8 mouse cellular contexts compared by ENCODE assay signal in genomic region chr11:94160443-94161266, GRCm38 (mm10). TPM values are rescaled to one million over a fixed set of nuclear protein-coding genes. Genes with fewer than 3 reads are reported as not detected.
DNase-seq lines count a peak whose midpoint lies in the region; ATAC-seq lines count a peak whose summit lies in the region.

No protein-coding gene starts in this region.

- H3K27ac ChIP-seq in hindbrain, embryonic 16.5 days (ENCODE audit: low read depth, low read length): peak overlapping the region; percentile 98

- DNase-seq in WW6 (ENCODE audit: low read depth, low spot score): peak; percentile 87
- peak; percentile 98 for DNase-seq in cerebellum, postnatal 10 days
- peak; percentile 85 to 88 for DNase-seq in frontal cortex, postnatal 25 days (ENCODE audit: low spot score in 2 of 2)
- DNase-seq in layer of hippocampus, postnatal 36 days: peak; percentile 95
- DNase-seq in lung, postnatal 14 days: peak; percentile 79
- peak; percentile 64 for DNase-seq in retina, adult 2 months (ENCODE audit: low read depth, low spot score)
- no peak for DNase-seq in spleen, postnatal 10 days (ENCODE audit: low spot score in 2 of 2)

- H3K4me3 ChIP-seq in hindbrain, embryonic 16.5 days (ENCODE audit: low read length): peak overlapping the region; percentile 23

- peak overlapping the region; percentile 51 for H3K4me2 ChIP-seq in hindbrain, embryonic 16.5 days (ENCODE audit: low read length)

- H3K36me3 ChIP-seq in hindbrain, embryonic 16.5 days (ENCODE audit: control insufficient read depth, insufficient read depth, low read length): no peaks in the 10 kb centered on the region

- no peaks in the 10 kb centered on the region for H3K9me3 ChIP-seq in hindbrain, embryonic 16.5 days (ENCODE audit: control insufficient read depth, low read length)

- 2% methylated on average over 23 of the region's 23 CpGs for WGBS in hindbrain, embryonic 16.5 days

- peak overlapping the region; percentile 65 for H3K9ac ChIP-seq in hindbrain, embryonic 16.5 days (ENCODE audit: low read depth, low read length)

- ATAC-seq in hindbrain, embryonic 16.5 days: peak; percentile 96

- H3K4me1 ChIP-seq in hindbrain, embryonic 16.5 days (ENCODE audit: control insufficient read depth, insufficient read depth, low read depth, low read length): peaks cover 29% of the 10 kb centered on the region

- H3K27me3 ChIP-seq in hindbrain, embryonic 16.5 days (replicated peaks; ENCODE audit: control insufficient read depth, insufficient read depth, low read length): no peaks in the 10 kb centered on the region

RNA-seq across cellular contexts. Expression of gene Tob1, which starts 50.6 kb away (rescaled TPM):
- polyA plus RNA-seq in hindbrain, embryonic 16.5 days (2015; fragmentation: Nextera tagmentation; extraction: Ambion mirVana): 29.1 and 29.2 TPM in 2 replicates
- 10 to 100 TPM; 37.5 to 37.7 TPM for total RNA-seq in layer of hippocampus, postnatal 36 days (2021)

Comparison
In these comparisons a context has a peak if more than half of its experiments do, and no peak if none do; other contexts are left out.
1. DNase-seq: peak in WW6 (single experiment), cerebellum, postnatal 10 days (2 of 2), frontal cortex, postnatal 25 days (2 of 2), layer of hippocampus, postnatal 36 days (2 of 2), lung, postnatal 14 days (single experiment) and retina, adult 2 months (single experiment); none in spleen, postnatal 10 days (0 of 2).